Mouse (Mus musculus) Patski (cell line): ENCODE results near the gene Gm17409. TPM values are rescaled to one million over a fixed set of nuclear protein-coding genes. Genes with fewer than 3 reads are reported as not detected.

Source experiments
- ATAC-seq: fragments of 100-300 bp; one replicate; pipeline ENCODE4 v1.8.0; 2021
- CTCF ChIA-PET: fragments of 350-600 bp; sonication (Branson Sonifier 250); formaldehyde crosslinking; loops from one replicate; lab custom pipeline; 2022; ENCODE audit warnings: inconsistent platforms; lab: Charles Lee
- POLR2A ChIA-PET: fragments of 350-600 bp; sonication (Branson Sonifier 250); formaldehyde crosslinking; loops from one replicate; lab custom pipeline; 2022; ENCODE audit warnings: antibody characterized with exemption, inconsistent platforms; lab: Charles Lee
- DNase-seq: peaks from one replicate; pipeline ENCODE4 v3.0.0-alpha.2; 2011; ENCODE audit warnings: low read depth, low spot score
- H3K27me3 ChIP-seq: fragments of 371-371 bp; one replicate; pipeline ENCODE4 v1.5.1; 2021
- CTCF ChIP-seq: fragments of 100-300 bp; IDR thresholded peaks from one replicate; pipeline ENCODE4 v1.5.1; 2021
- in situ Hi-C: fragments of 300-500 bp; cut with MboI; formaldehyde crosslinking; loops from 3 replicates; pipeline ENCODE4 v1.11.1; 2018; ENCODE audit warnings: low pct_unique_long_range_greater_than_20kb, mixed read lengths
- polyA plus RNA-seq: library from polyadenylated mRNA; unstranded; gene quantifications from one replicate; pipeline ENCODE4 v1.2.3, GENCODE M21; 2021

The Gm17409 gene
- polyA plus RNA-seq, 1 experiment from 2014 or later: not detected

GRCm38 (mm10) chr2:58496647-58497410 is 26.9 kb downstream of the Gm17409 start:
- no peaks in the 10 kb centered on the region for H3K27me3 ChIP-seq
- POLR2A ChIA-PET: no interaction called here
- in situ Hi-C loops: no loop called here
- DNase-seq (no peak), ATAC-seq (no peak)
- CTCF ChIA-PET: interaction anchor here (0.8 to 1.0 kb wide), 2 partner anchors 9 to 17 kb away, joined by 3 read pairs; no protein-coding TSS in a partner anchor
- TF ChIP-seq CTCF: no peak

- no peak for TF ChIP-seq CTCF
- CTCF ChIA-PET: no interaction called here
- DNase-seq (no peak), ATAC-seq (peak; percentile 63)
- in situ Hi-C loops: loop anchor here (5.0 kb wide), 1 partner anchor 62 kb away; the partner anchor contains the start of genes Acvr1 and Upp2
- H3K27me3 ChIP-seq: no peaks in the 10 kb centered on the region
- POLR2A ChIA-PET: no interaction called here
Observed at GRCm38 (mm10) chr2:58505306-58506090, 35.6 kb downstream of the Gm17409 start.

GRCm38 (mm10) chr2:58510192-58510591 is 40.3 kb downstream of the Gm17409 start:
- CTCF ChIA-PET: no interaction called here
- in situ Hi-C loops: no loop called here
- TF ChIP-seq CTCF: no peak
- POLR2A ChIA-PET: no interaction called here
- H3K27me3 ChIP-seq: no peaks in the 10 kb centered on the region
- ATAC-seq (no peak), DNase-seq (no peak)

DNA sequence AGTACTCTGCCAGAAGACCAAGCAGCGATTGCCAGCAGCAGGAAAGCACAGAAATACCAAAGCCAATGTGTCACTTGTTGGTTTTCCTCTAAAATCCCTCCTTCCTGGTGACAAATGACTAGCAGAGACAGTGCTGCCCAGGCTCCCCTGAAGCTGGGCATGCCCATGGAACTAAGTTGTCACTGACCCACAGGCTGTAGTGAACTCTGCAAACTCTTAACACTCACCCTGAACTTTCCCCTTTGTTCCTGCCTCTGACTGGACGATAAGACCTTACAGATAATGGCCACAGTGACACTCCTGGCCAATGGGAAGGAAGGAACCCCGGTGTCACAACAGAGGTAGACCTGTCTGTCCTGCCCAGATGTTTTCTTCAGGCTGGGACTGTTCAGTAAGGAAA is 43.3 kb downstream of the Gm17409 start:
- no peak for DNase-seq
- no peak for ATAC-seq
- POLR2A ChIA-PET: no interaction called here
- no peak for TF ChIP-seq CTCF
- in situ Hi-C loops: no loop called here
- CTCF ChIA-PET: interaction anchor here (1.1 kb wide), 1 partner anchor 9 kb away, joined by 3 read pairs; no protein-coding TSS in a partner anchor
- H3K27me3 ChIP-seq: no peaks in the 10 kb centered on the region

DNA sequence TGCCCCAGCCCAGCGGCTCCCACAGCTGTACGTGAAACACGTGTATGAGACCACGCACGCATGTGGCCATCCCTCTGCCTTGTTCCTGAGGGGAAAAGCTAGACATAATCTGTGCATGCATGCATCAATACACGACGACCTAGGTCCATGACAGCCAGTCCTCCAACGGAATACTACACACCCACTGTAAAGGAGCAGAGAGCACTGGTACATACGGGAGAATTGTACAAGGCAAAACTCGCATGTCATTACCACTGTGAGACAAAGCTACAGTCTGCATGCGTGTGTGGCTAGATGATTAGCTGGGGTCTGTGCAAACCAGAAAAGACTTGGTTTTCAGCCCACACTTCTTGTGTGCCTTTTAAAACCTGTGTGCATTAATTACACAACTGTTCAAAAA is 44.6 kb downstream of the Gm17409 start:
- no peak for TF ChIP-seq CTCF
- ChIA-PET CTCF (interaction anchor here (1.0 kb wide), 1 partner anchor 55 kb away, joined by 3 read pairs; no protein-coding TSS in a partner anchor), POLR2A (no interaction called here)
- ATAC-seq (no peak), DNase-seq (no peak)
- in situ Hi-C loops: no loop called here
- H3K27me3 ChIP-seq: no peaks in the 10 kb centered on the region

DNA sequence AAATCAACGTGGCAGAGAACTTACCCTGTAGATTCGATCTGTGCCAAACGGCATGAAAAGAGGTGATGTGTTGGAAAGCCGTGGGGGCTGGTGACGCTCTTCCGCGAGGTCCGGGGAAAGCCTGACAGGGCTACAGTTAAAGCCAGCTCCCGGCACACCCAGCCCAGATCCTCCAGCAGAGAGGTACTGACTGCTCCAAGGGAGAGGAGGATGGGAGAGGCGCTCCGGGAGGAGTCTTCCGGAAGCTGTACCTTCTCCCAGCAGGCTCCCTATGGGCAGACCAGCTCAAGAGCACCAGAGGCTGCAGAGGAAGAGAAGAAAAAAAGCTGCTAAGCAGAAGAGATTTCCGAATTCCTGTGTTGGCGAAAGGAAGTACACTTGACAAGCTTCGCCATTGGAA is 46.1 kb downstream of the Gm17409 start:
- ChIA-PET POLR2A (no interaction called here), CTCF (no interaction called here)
- ATAC-seq (no peak), DNase-seq (no peak)
- in situ Hi-C loops: no loop called here
- no peaks in the 10 kb centered on the region for H3K27me3 ChIP-seq
- TF ChIP-seq CTCF: no peak

GRCm38 (mm10) chr2:58516920-58517319 is 47.0 kb downstream of the Gm17409 start:
- POLR2A ChIA-PET: no interaction called here
- in situ Hi-C loops: no loop called here
- DNase-seq (no peak), ATAC-seq (no peak)
- no peak for TF ChIP-seq CTCF
- CTCF ChIA-PET: interaction anchor here (1.2 kb wide), 1 partner anchor 41 kb away, joined by 3 read pairs; no protein-coding TSS in a partner anchor
- no peaks in the 10 kb centered on the region for H3K27me3 ChIP-seq

DNA sequence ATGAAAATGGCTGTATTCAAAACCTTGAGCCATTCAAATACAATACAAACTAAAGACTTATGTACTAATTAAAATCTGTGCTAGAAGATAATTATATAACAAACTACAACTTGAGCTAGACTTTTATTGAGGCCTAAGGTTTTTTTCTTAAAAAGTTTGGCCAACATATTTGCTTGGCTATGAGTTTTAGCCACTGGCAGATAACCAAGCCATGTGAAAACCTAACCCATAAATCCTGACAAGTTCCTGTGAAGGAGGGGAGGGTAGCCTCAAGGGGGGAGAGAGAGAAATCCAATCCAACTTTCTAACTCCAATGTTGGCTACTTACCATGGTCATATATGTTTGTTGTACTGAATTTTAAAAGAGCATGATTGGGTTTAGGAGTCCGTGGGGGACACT is 48.6 kb downstream of the Gm17409 start:
- H3K27me3 ChIP-seq: no peaks in the 10 kb centered on the region
- no peak for DNase-seq
- no peak for TF ChIP-seq CTCF
- no peak for ATAC-seq
- in situ Hi-C loops: no loop called here
- ChIA-PET CTCF (interaction anchor here (1.4 kb wide), 1 partner anchor 44 kb away, joined by 3 read pairs; no protein-coding TSS in a partner anchor), POLR2A (no interaction called here)

Other genes starting within 250 kb of the Gm17409 start
- gene Acvr1c, start 112.2 kb upstream of the Gm17409 start, polyA plus RNA-seq: not detected
- 23.3 TPM for gene Acvr1, start 97.0 kb downstream of the Gm17409 start, polyA plus RNA-seq
- 3.6 TPM for gene Upp2, start 97.2 kb downstream of the Gm17409 start, polyA plus RNA-seq